Mouse (Mus musculus) left cerebral cortex, postnatal 36 days (tissue): ENCODE results near the gene Thsd4. TPM values are rescaled to one million over a fixed set of nuclear protein-coding genes. Genes with fewer than 3 reads are reported as not detected.

Experiments used
- DNase-seq, 2 experiments: peaks; one replicate each; pipeline ENCODE4 v3.0.0; 2021 to 2022; ENCODE audit warnings: low spot score in 2 of 2, mixed read lengths in 1 of 2
- intact Hi-C: fragments of 180-260 bp; cut with DNase I; formaldehyde crosslinking; loops from one replicate; pipeline ENCODE4 v1.15.1; 2025
- total RNA-seq, 2 experiments: library from RNA; stranded (reverse); gene quantifications; 2 replicates each; pipeline ENCODE4 v1.2.3; 2021

Gene Thsd4
- total RNA-seq, 2 experiments from 2014 or later = 4.7 to 4.8 TPM

DNA sequence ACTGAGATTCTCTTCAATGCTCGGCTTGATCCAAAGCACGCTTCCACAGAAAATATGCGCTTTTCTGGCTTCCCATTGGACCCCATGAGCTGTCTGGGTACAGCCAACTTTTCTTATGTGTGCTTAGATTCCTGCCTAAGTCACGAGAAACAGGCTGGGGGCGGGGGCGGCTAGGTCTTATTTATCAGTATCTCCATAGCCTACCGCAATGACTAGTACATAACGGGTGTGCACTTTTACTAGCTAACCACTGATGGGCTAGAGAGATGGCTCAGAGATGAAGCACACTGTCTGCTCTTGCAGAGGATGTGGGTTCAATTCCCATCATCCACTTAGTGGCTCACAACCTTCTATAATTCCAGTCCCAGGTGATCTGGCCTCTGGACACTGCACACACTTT is 121.8 kb downstream of the Thsd4 start:
- intact Hi-C loops = no loop called here
- no peak for DNase-seq

DNA sequence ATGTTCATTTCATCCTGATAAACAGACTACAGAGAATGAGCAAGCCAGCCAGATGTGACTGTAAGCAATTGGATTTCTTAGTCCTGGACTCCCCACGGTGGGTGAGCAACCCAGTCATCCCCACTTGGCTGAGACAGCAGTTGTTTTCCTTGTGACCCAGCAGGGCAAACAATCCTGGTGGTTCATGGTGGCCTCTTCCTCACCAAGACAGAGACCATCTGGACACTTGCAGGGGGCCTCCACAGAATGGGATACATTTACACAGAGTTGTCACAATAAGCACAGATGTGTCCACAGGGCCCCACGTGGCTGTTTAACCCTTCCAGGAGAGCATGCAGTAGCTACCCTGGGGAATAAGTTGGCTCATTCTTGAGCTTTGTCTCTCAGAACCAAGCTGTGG is 123.8 kb downstream of the Thsd4 start:
- no peak for DNase-seq
- intact Hi-C loops = no loop called here

DNA sequence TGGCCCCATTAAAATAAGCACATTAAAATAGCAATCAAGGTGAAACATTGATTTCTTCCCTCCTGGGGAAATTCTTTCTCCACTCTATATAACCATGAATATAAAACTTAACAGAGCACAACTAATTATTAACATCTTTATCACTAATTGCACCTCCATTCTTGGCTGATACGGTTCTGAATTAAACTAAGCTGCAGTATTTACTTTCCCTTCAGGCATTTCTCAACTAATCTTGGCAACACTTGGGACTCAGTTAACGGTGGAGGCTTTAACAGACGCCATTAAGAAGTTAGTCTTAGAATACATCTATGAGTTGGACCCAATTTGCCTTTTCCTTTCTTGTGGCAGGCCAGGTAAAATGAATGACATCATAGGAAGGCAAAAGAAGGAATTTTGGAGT is 125.8 kb downstream of the Thsd4 start:
- intact Hi-C loops = no loop called here

DNA sequence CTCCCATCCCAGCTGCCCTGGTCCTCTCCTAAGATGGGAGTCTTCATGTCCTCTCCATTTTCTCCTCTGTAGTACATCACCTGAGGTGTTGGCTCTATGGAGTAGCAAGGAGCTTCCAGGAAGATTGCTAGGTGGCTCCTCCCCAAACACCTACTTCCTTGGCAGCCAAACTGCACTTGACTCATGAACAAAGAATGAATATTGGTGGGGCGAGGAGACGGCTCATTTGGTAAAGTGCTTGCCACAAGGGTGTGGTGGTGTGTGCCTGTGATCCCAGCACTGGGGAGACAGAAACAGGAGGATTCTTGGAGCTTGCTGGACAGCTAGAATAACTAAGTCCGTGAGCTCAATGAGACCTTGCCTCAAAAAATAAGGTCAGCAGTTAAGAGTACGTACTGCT is 128.9 kb downstream of the Thsd4 start:
- intact Hi-C loops = no loop called here

More for the DNA sequence above, 125.8 kb downstream of the Thsd4 start:
- DNase-seq = no peak

DNA sequence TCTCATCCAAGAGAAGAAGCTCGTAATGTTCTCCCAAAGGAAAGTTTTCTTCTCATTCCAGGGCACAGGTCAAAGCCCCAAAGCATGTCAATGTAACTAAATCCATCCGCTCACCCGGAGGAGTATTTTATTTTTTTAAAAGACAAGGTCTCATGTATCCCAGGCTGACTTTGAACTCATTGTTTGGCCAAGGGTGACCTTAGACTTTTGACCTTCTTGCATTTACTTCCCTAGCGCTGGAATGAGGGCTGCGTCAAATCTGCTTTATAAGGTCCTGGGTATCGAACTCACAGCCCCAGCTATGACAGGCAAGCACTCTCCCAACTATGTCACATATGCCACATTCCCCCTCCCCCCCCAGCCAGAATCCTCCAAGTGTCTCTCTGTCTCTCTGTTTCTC is 137.1 kb downstream of the Thsd4 start:
- DNase-seq = no peak
- intact Hi-C loops = no loop called here

More for the DNA sequence above, 128.9 kb downstream of the Thsd4 start:
- no peak for DNase-seq

DNA sequence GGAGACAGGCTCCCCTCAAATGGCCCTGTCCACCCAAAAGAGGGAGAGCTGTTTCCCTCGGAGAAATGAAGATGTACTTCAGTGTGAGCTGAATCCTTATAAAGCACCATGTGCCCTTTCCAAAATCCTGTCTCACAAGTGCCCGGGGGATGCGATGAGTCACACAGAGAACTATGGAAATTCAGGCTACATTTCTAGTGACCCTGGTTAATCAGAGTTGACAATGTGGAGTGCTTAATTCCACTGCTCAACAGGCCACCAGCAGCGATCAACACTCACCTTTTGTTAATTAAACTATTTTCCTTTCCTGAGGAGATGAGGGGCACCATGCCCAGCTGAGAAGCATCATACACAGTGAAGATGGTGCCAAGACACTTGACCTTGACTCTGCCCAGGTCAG is 138.9 kb downstream of the Thsd4 start:
- no peak for DNase-seq
- intact Hi-C loops = no loop called here

DNA sequence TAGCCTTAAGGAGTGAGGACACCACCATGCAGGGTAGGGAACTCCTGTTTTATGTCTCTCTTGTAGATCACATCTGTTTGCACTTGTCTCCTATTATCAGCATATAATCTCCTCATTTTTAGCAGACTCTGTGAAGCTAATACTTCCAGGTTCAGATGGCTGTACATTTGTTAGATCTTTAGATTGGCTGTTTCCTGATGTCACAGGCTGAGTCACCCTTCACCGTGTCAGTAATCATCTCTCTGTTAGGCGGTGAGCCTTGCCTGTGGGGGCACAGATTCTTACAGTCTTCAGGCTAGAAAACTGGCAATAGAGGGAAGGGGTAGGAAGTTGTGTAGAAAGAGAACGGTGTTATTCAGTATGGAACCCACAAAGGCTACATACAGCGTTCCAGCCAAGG is 139.3 kb downstream of the Thsd4 start:
- no peak for DNase-seq
- intact Hi-C loops = no loop called here

DNA sequence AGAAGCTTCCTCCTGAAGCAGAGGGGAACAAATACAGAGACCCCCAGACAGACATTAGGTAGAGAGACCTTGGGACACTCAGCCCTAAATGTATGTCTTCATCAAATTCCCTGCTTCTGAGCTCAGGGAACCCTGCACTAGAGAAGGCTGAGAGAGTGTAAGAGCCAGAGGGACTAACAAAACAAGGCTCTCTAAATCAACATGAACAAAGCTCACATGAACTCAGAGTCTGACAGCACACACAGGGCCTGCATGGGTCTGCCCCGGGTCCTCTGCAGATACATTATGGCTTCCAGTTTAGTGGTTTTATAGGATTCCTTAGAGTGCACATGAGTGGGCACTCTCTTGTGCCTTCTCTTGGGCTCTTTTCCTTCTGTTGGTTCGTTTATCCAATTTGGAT is 140.8 kb downstream of the Thsd4 start:
- no peak for DNase-seq
- intact Hi-C loops = no loop called here

DNA sequence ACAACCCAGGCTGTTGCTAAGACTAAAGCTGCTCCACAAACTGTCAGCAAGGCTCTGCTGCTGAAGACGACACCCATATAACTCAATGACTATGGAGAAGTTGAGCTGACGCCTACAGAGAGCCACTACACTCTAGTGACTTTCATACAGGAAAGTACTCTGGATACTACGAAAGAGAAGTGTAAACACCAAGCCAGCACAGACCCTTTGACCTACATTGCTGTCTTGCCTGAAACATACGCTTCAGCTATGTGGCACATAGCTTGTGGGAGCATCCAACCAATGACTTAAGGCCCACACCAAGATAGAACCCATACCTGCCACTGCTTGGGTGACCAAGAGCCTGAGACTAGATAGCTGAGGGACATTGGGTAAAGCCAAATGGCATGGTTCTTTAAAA is 141.3 kb downstream of the Thsd4 start:
- intact Hi-C loops = no loop called here
- no peak for DNase-seq

DNA sequence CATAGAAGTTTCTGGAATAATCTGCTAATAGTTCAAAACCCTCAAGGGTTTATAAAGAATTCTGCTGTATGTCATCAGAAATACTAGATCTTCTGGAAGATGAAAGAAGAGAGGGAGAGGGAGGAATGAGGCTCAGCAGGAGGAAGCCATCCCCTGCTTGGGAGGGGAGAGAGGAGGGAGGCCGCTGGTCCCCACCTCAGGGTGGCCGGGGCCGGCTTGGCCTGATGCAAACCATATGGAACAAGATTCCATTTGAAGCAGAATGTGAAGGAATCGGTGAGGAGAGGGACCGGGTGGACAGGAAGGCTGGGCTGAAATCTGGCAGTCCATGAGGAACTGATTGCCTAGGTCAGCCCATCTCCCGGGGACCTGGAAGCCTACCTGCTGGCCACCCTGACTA is 143.6 kb downstream of the Thsd4 start:
- DNase-seq = no peak
- intact Hi-C loops = no loop called here

DNA sequence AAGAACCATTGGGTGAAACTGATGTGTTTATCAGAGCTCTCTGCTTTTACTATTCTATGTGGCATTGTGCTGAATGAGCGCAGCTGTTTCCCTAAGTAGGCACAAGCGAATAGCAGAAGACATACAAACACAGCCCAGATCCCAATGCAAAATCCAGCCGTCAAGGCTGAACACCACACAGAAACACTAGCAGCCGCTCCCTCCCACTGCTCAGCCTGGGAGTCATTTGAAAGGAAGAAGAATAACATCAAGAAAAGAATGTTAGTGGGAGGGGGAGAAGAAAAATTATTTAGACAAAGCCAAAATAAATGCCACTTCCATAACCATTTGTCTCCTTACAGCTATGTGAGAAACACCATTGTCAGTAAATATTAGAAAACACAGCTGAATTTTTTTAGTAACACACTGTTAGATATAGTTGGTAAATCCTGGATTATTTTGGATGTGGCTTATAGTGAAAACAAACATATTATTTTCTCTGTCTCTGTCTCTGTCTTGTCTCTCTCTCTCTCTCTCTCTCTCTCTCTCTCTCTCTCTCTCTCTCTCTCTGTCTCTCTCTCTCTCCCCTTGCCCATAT is 148.6 kb downstream of the Thsd4 start:
- no peak for DNase-seq
- intact Hi-C loops = no loop called here

DNA sequence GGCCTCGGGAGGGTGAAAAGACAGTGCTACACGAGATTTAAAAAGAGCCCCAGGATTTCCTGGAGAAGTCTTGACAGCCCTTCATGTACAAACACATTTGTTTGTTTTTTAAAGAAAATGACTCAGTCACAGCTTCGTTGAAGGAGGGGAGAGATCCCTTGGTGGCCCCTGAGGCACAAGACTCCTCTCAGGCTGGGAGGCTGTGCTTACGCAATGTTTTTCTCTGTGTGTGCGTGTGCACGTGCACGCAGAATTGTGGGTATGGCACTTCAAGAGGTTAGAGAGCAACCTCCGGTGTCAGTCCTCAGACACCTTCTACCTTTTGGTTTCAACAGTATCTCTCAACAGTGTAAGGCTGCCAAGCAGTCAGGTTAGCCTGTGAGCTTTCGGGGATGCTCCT is 153.3 kb downstream of the Thsd4 start:
- no peak for DNase-seq
- intact Hi-C loops = no loop called here

DNA sequence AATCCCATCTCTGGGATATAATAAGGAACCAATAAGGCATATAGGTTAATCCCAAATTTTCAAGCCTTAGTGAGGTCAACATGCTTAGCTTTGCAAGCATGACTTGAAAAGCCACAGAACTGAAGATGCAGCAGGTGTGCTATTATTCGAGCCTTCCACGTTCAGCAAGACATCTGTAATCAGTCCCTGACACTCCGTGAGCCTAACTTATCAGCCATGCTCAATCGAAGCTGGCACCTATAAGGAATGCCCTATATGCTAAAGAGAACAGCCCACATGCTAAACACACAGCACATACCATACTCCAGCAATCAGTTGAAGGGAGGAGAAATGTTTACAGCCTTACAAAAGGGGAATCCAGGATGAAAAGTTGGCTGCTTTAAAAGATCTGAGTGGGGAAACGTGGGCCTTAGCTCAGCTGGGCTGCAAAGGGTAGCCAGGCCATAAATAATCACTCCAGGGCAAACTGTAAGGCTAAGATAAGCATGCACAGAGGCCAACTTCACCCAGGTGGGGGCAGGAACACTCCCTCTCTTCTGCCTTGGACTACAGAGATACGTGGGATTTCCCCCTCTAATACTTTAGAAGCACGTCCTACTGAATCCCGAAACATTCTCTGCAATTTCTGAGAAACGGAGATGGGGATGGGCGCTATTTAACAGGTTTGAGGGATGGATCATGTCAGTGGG is 154.1 kb downstream of the Thsd4 start:
- intact Hi-C loops = no loop called here
- DNase-seq = no peak

DNA sequence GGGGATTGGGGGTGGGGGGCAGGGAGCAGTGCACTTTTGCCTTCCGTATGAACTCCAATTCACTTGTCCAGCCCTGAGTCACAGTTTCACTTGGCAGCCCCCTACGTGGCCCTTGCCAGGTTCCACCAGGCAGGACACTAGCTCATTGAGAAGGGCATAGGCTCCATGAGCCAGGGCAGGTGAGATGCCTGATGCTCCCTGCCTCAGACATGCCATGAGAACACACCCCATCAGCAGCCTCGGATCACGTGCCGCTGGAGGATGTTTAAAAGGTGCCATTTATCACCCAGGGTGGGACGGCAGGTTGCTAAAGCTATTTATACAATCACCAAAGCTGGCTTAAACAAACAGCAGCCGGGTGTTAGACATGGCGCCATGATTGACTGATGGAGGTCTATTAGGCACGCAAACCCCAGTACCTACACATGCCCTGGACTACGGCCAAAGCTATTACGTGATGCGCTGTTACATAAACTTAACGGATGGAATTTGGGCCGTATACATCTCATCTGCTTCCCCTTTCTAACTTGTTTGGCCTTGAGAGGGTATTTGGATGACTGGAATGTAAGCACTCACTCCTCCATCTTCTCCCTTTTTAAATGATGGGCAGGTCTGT is 157.6 kb downstream of the Thsd4 start:
- intact Hi-C loops = no loop called here
- DNase-seq = no peak

DNA sequence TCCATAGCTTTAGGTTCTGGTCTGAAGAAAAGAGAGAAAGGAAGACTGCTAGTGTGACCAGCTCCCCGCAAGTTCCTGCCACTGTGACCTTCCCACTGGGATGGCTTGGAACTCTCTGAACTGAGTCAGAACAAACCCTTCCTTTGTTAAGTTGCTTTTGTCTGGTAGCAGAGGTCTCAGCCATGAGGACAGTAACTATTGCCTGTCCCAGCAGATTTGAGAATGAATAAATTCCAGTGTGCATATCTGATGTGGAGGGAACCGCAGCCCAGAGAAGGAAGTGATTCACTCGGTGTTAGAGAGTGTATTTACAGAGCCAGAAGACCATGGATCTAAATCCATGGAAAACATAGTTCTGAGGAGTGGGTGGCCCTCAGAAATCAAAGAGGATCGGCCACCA is 169.5 kb downstream of the Thsd4 start:
- intact Hi-C loops = no loop called here
- no peak for DNase-seq

DNA sequence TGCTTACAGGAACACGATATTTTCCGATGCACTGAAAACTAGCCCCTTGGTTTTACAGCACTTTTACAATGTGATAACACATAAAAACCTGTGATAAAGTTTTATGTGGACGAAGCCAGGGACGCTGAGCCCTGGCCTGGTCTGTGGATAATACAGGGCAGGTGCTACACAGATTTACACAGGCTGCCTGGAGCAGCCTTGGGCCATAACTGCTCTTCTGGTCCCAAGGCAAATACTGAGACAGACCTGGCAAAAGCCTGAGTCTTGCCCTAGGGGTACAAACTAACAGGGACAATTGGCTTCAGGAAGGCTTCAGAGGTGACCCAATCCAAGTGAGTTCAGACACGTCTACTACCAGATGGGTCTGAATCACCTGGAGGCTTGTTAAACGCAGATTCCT is 170.7 kb downstream of the Thsd4 start:
- DNase-seq = no peak
- intact Hi-C loops = no loop called here

DNA sequence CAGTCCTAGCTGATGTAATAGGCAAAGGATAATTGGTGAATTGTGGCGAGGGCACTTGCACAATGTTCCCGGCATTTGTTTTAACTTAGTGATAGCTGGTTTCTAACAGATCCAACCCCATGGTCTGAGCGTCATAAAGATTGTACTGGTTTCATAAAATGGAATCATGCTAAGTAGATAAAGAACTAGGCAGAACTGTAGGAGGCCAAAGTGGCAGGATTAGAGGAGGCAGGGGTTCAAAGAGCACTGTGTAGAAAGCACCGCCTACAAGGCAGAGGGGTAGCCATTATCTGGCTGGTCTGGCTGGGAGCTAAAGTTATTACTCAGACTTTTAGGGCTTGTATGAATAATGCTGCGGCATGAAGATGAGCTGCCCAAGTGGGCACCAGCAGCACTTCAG is 185.7 kb downstream of the Thsd4 start:
- intact Hi-C loops = no loop called here
- no peak for DNase-seq

DNA sequence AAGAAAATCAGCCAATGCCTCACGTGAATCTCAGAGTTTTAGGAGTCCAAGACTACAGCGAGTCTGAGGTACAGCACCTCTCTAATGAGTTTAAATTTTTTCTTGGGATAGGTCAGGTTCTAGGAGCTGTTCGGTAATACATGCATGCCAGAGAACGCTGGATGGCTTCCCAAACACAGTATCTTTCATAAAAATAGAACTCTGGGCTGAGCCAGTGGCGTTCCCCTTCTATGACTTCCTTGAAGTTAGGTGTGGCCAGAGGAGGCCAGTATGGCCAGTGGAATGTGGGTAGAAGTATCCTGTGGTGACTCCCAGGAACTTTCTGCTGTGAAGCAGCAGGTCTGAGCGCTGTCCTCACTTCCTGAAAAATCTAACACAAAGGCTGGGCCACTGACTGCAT is 186.4 kb downstream of the Thsd4 start:
- DNase-seq = no peak
- intact Hi-C loops = no loop called here

DNA sequence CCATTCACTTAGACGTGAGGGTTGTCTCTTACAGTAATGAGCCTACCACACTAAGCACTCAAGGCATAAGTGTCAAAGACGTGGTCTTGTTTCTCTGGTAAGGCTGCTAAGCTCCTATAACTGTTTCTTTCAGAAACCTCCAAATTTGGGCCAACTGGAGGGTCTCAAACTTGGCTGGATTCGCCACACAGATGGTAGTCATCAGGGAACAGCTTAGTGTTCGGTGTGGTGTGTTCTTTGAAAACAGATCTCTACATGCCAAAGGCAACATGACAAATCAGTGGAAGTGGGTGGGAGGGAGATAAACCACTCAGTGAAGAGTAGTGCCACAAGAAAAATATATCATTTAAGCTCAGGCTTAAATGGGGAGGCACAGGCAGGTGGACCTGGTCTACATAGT is 191.9 kb downstream of the Thsd4 start:
- intact Hi-C loops = no loop called here
- no peak for DNase-seq

DNA sequence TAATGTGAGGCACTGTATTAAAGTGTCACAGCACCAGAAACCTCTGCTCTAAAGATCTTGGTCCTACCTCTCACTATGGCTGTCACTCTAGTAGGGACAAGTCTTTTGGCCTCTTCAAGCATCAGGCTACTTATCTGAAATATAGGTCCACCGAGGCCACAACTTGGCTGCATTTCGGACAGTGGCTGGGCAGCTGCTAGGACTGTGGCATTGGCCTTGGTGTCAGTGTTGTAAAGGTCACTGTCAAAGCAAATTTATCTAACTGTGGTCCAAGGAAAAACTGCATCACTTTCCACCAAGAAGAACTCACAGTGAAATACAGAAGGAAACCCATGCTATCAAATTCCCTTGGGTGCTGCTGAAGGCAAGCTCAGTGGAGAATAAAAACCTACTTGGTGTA is 197.1 kb downstream of the Thsd4 start:
- no peak for DNase-seq
- intact Hi-C loops = no loop called here

DNA sequence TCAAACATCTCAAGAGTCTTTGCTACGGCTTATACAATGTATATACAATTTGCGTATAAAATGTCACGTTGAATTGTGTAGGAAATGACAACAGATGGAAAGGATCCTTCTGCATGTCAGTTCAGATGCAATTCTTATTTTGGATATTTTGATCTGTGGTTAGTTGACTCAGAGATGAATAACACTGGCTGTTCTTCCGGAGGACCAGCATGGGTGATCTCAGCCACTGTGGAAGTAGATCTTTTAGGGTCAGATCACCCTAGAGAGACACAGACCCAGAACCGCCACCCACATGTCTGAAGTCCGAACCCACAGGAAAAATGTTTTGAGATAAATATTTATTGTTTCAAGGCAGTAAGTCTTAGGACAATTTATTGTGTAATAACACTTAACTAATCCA is 198.4 kb downstream of the Thsd4 start:
- intact Hi-C loops = no loop called here
- DNase-seq = no peak

DNA sequence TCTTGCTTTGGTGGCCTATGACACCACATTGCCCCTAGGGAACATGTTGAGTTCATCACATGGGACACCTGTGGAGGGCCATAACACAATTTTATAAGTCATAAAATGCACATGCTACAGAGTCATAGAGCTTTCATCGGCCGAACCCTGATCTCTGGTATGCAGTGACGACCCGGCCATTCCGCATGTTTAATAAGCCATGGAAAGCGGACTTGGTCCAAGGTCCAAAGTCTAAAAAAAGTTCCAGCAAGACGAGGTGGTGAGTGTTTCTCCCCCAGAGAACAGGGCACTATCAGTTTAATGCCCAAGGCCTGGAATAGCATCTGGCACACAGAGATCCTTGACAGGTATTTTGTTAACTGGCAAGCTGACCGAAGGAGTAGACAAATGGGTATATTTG is 204.6 kb downstream of the Thsd4 start:
- DNase-seq = no peak
- intact Hi-C loops = no loop called here
